Mouse (Mus musculus) monocyte, adult 5-6 weeks (primary cell): ENCODE data around the gene Gm49395. TPM values are rescaled to one million over a fixed set of nuclear protein-coding genes. Genes with fewer than 3 reads are reported as not detected.

ENCODE experiments used
- ATAC-seq: fragments of 153-309, 156-312 bp; replicated peaks from 2 replicates; pipeline ENCODE4 v1.8.0; 2017; ENCODE audit warnings: mild to moderate bottlenecking; ENCODE audit not compliant: low TSS enrichment, insufficient number of reproducible peaks, severe bottlenecking, poor library complexity, low FRiP score
- total RNA-seq: library from RNA; stranded (forward); fragments of 200-1000, 200-491, 200-594 nt; gene quantifications from 3 replicates; pipeline ENCODE4 v1.2.3, GENCODE M21; 2017

Gm49395 gene
- total RNA-seq, 1 experiment from 2014 or later, result not detected

DNA sequence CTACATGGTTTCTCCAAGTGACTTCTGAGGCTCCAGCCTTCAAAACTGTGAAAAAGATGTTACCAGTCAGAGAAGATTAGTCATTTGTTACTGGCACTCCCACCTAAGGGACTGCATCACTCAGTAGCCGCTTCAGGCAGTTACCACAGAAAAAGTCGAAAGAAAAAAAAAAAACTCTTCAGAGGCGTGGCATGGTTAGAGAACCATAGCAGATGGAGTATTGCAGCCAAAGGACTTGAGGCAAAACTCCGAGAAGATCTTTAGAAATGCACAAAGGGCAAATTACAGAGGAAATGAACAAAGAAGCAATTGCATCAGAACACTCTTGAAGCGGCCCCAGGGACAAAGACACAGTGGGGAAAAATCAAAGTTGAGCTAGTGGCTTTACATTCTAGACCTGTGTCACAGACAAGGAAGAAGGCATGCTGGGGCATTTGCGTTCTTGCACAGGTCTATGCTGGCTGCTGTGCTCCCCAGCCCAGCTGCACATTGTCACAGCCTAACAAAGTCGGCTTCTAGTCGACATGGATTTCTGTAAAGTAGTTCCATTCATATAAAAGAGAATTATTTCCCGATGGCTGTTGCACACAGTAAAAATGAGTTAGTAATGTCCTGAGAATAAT is 95.4 kb downstream of the Gm49395 start:
- ATAC-seq, result no peak

DNA sequence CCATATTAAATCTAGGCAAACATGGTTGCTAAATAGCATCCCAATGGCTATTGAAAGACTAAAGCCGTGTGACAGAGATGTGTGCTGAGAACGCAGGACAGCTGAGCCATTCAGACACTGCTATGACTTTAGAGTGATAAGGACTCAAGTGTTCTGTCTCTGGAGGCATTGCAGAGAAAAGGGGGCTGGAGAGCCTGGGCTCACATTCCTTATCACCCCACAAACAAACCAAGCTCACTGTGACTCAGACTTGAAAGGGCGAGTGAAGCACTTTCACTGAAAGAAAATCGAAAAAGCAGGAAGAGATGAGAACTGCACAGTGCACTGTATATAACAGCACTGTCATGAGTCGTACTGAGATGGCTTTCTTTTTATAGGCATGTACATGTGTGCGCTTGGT is 96.4 kb downstream of the Gm49395 start:
- no peak for ATAC-seq

DNA sequence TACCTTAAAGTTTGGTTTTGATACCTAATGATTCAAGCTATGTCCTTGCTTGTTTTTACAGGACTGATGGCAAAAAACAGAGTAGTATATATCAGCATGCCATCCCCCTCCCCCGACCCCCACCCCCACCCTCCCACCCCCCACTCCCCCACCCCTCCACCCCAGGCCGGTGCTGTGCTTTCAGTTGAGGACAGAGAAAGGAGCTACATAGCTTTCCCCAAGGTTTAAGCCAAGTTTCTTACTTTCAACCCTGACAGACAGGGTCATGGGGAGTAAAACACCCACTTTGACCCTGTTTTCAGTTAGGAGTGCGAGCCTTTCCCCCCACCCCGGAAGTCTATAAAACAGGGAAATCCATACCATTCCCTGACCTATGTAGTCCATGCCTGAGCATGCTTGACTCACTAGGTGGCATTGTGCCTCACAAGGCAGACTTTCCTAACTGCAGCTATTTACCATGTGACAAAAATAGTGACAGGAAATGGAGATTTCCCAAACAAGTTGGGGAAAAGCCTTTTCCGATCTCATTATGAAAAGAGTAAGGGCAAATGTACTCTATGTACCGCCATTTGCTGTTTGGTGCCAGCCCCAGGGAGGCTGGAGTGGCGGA is 98.2 kb downstream of the Gm49395 start:
- no peak for ATAC-seq

DNA sequence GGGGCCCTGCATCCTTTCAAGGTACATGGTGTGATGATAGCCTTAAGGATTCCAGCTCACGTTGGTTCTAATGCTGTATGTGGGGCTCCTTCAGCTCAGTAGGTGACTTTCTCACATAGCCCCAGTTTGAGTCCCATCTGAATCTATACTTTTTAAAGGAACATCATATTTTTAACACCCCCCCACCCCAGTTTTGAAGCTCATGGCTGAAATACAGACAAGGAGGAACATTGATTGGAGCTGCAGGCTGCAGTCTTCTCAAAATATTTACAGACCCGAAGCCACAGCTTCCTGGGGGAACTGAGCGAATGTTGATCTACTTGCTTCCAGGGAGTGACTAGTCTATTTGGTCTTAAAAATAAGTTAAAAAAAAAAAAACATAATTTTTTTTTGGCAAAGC is 98.9 kb downstream of the Gm49395 start:
- ATAC-seq, result no peak

DNA sequence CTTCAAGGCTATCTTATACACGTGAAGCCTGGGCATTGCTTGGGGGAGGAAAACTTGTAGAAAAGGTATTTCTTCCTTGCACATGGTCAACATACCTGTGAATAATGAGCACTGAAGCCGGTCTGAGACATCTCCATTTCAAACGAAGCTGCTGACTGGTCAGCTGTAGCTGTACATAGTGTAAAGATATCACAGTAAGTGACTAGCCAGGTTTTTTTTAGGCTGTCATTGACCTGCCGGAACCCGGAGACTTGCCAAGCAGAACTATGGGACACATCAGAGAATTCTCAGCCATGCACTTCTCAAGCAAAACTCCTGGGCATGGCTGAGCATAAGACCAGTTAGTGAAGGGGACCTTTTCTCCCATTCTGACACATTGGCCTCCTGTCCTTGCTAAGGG is 99.6 kb downstream of the Gm49395 start:
- ATAC-seq, result no peak

DNA sequence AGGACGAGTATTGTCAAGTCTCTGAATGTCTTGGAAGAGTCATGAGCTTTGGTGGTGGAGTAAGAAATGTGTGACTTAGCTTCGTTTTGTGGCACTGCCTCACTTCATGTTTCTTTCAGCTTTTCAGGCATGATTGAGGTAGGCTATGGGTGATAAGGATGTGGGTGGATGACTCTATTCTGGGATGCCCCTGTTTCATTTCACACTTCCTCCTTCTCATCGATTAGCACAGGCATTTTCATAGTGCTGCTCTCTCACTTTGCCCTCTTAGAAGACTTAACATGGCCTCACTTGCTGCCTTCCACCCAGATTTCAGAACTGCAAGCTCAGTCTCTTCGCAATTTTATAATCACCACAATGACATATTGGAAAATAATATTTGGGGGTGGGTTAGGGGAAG is 102.1 kb downstream of the Gm49395 start:
- ATAC-seq, result no peak

DNA sequence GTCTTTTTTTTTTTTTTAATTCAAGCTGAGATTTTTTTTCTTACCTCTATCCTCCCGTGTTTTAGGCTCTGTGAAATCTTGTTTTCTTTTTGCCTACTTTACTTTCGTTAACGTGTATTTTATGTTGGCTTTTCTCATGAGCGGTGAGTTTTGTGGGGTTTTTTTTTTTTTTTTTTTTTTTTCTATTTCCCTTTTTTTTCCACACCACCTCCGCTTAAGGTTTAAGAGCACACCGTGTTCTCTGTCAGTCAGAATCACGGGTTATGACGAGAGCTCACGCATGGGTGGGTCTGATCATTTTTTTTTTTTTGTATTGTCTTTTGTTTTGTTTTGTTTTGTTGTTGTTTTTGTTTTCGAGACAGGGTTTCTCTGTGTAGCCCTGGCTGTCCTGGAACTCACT is 103.6 kb downstream of the Gm49395 start:
- no peak for ATAC-seq

DNA sequence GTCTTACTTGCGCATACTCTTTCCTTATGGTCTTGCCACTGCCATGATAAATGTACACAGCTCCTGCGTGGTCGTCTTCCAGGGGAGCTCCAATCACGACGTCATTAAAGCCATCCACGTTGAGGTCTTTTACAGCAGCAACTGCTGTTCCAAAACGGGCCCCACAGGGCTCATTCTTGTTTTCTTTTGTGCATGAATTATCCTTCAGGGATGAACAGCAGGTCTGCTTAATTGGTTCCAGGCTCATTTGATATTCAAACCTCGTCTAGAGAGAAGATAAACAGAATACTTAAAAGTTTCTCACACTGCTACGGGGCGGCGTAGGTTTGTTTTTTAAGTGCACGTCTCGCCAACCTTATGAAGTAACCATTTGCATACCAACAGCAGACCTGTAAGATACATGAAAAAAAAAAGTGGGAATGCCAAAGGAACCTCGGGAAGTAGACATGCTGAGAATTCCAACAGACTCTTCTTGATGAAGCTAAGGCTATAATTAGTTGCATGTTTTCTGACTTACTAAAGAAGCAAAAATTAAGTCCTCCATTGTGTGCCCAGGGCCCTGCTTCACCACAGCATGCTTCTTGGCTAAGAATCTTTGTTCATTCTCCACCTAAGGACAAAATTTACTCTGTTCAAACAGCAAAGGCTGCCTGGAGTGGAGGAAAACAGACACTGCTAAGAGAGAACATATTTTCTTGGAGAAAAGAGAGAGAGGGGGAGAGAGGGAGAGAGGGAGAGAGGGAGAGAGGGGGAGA is 109.3 kb downstream of the Gm49395 start:
- no peak for ATAC-seq

DNA sequence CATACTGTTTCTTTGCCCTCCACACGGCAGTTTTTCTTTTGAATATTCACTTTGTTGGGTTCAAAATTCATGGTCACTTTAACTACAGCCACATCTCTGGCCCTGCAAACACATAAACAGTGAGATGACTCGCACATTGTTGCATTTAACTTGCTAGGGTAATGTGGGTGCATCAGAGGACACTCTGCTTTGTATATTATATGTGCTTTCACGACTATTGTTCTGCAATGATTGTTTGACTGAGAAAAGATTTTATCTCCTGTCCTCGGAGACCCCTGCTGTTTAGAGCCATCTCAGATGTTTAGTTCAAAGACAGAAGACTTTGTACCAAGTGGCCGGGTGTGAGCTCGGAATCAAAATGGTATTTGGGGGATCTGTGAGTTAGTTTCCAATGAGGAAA is 114.1 kb downstream of the Gm49395 start:
- ATAC-seq, result no peak

DNA sequence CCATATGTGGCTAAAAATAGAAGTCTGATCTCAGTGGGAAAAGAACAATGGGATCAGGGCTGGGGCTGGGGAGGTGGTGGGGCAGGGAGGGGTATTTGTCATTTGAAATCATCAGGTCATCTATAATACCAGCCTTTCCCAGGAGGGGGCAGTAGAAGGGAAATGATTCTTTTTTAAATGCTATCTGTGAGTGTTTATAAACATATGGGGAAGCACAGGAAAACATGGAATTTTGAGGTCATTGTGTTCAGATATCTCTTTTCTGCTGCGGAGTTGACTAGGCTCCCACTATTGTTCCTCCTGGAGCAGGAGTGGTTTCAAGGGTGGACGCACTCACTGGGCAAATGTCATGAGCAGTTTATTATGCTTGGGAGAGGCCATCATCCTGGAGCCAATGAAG is 114.6 kb downstream of the Gm49395 start:
- no peak for ATAC-seq

Other genes with a start within 250 kb of the Gm49395 start
- gene Itga2, start 169.8 kb downstream of the Gm49395 start, total RNA-seq, result 29.4 to 103 TPM (median 30.9 TPM) in 3 replicates
- gene Pelo, start 11.7 kb downstream of the Gm49395 start, total RNA-seq, result 4.1 to 6.7 TPM (median 6.7 TPM) in 3 replicates
- gene Itga1, start within 50 bp of the Gm49395 start, total RNA-seq, result 1.8 to 2.1 TPM (median 2.1 TPM) in 3 replicates